Mouse (Mus musculus) hindbrain, embryonic 15.5 days (tissue): ENCODE data around the gene Usp40. TPM values are rescaled to one million over a fixed set of nuclear protein-coding genes. Genes with fewer than 3 reads are reported as not detected.

Source experiments
- ATAC-seq: fragments of 200-750 bp; cut with Nextera tagmentation; 2 replicates; pipeline ENCODE4 v1.8.0; 2017; ENCODE audit warnings: low read depth, moderate number of reproducible peaks, moderate TSS enrichment; ENCODE audit not compliant: low FRiP score
- H3K27ac ChIP-seq: fragments of 300-500 bp; sonication (generic); replicated peaks from 2 replicates; pipeline ENCODE4 v1.5.1; 2015; ENCODE audit warnings: mild to moderate bottlenecking, inconsistent platforms
- H3K27me3 ChIP-seq: fragments of 300-500 bp; sonication (generic); 2 replicates; pipeline ENCODE4 v1.6.1; 2015; ENCODE audit warnings: control low read depth, inconsistent platforms
- H3K36me3 ChIP-seq: fragments of 300-500 bp; sonication (generic); 2 replicates; pipeline ENCODE4 v1.6.1; 2015; ENCODE audit warnings: control low read depth, inconsistent platforms
- H3K4me1 ChIP-seq: fragments of 300-500 bp; sonication (generic); replicated peaks from 2 replicates; pipeline ENCODE4 v1.6.1; 2015; ENCODE audit warnings: control low read depth, inconsistent platforms
- H3K4me2 ChIP-seq: fragments of 300-500 bp; sonication (generic); 2 replicates; pipeline ENCODE4 v1.6.1; 2015; ENCODE audit warnings: moderate library complexity, mild to moderate bottlenecking, inconsistent platforms
- H3K4me3 ChIP-seq: fragments of 300-500 bp; sonication (generic); 2 replicates; pipeline ENCODE4 v1.5.1; 2015; ENCODE audit warnings: mild to moderate bottlenecking, inconsistent platforms
- H3K9ac ChIP-seq: fragments of 300-500 bp; sonication (generic); 2 replicates; pipeline ENCODE4 v1.6.1; 2015; ENCODE audit warnings: inconsistent platforms
- H3K9me3 ChIP-seq: fragments of 300-500 bp; sonication (generic); 2 replicates; pipeline ENCODE4 v1.6.1; 2016; ENCODE audit warnings: control low read depth, inconsistent platforms
- WGBS: fragments of 180-500 bp; shearing (Covaris S2); methylation state at CpG from one replicate; pipeline ENCODE4 v1.1.7; 2015; 5-methylcytosine and 5-hydroxymethylcytosine counted together
- microRNA-seq: library from miRNA; unstranded; fragments of <30 nt; microRNA quantifications from one replicate; pipeline ENCODE4, GENCODE M21; 2016
- polyA plus RNA-seq: library from polyadenylated mRNA; unstranded; fragments of >200 nt; fragmentation: Nextera tagmentation; extraction: Ambion mirVana; gene quantifications from 2 replicates; pipeline ENCODE4 v1.2.1, GENCODE M21; 2015

The Usp40 gene
- polyA plus RNA-seq, 1 experiment from 2014 or later = 21.9 TPM

- H3K9ac ChIP-seq = no peak overlapping the region
- no peaks in the 10 kb centered on the region for H3K27me3 ChIP-seq
- no peaks in the 10 kb centered on the region for H3K9me3 ChIP-seq
- no peaks in the 10 kb centered on the region for H3K36me3 ChIP-seq
- no peak overlapping the region for H3K4me2 ChIP-seq
- no peak overlapping the region for H3K27ac ChIP-seq
- WGBS = 95% methylated on average over 1 of the region's 1 CpGs
- H3K4me3 ChIP-seq = no peak overlapping the region
- no peaks in the 10 kb centered on the region for H3K4me1 ChIP-seq
- ATAC-seq = no peak
Measured at GRCm38 (mm10) chr1:87910428-87910827, 97.9 kb downstream of the Usp40 start.

DNA sequence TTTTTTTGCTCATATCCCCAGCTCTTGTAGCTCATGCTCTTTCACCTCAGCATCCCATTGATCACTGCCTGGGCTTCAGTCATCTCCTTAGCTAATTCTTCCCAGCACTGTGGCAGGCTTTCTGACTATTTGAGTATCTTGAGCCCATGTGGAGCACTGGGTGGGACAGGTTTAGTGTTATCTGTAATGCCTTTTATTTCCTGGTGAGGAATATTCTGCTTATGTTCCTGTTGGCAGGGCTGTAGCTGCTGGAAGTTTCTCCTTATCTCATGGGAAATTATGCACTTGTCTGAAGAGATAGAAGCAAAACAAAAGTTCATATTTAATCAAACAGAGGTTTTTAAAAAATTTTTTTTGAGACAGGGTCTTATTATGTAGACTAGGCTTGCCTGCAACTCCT is 98.8 kb downstream of the Usp40 start:
- no peak for ATAC-seq
- H3K4me2 ChIP-seq = no peak overlapping the region

DNA sequence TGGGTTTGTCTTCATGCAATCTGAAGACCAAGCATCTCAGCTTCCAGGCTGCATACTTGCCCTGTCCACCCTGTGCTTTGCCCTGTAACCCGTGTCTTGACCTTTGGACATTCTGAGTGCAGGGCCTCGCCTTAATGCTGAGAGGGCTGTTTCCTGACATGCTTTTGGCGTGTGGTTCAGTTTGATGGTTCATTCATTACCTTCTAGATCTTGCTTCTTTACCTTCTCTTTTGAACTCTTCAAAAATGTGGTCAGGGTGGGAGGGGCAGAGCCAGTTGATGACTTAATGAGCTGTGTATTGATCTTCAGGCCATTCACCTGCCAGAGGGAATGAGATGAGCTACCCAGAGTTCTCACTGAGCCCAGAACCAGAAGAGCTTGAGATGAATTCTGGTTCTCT is 99.6 kb downstream of the Usp40 start:
- no peak overlapping the region for H3K4me2 ChIP-seq
- 90% methylated on average over 3 of the region's 3 CpGs for WGBS
- ATAC-seq = no peak
- no peaks in the 10 kb centered on the region for H3K9me3 ChIP-seq
- H3K9ac ChIP-seq = no peak overlapping the region
- H3K36me3 ChIP-seq = no peaks in the 10 kb centered on the region
- no peak overlapping the region for H3K27ac ChIP-seq
- no peak overlapping the region for H3K4me3 ChIP-seq
- no peaks in the 10 kb centered on the region for H3K4me1 ChIP-seq
- no peaks in the 10 kb centered on the region for H3K27me3 ChIP-seq

More for the DNA sequence above, 98.8 kb downstream of the Usp40 start:
- Histone ChIP-seq H3K27me3 (no peaks in the 10 kb centered on the region), H3K36me3 (no peaks in the 10 kb centered on the region), H3K4me3 (no peak overlapping the region), H3K27ac (no peak overlapping the region), H3K9ac (no peak overlapping the region), H3K4me1 (no peaks in the 10 kb centered on the region), H3K9me3 (no peaks in the 10 kb centered on the region)

DNA sequence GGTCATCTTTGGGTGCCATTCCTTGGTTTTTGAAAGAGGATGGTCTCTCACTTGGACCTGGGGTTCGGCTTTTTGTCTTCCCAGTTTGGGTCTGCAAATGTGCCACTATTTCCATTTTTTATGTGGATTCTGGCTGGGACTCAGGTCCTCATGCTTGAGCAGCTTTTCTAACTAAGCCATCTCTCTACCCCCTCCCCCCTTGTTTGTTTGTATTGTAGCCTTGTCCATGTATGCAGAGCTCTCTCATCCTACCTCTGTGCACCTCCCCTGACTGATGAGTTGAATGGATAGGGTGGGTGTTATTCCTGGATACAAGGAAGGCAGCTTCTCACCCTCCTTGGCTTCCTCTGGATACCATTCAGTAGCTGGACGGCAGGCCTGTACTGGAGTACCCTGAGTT is 100.3 kb downstream of the Usp40 start:
- H3K36me3 ChIP-seq = no peaks in the 10 kb centered on the region
- no peaks in the 10 kb centered on the region for H3K27me3 ChIP-seq
- no peak for ATAC-seq
- no peak overlapping the region for H3K27ac ChIP-seq
- no peaks in the 10 kb centered on the region for H3K9me3 ChIP-seq
- no peak overlapping the region for H3K9ac ChIP-seq
- WGBS = 96% methylated on average over 2 of the region's 2 CpGs
- no peak overlapping the region for H3K4me2 ChIP-seq
- no peak overlapping the region for H3K4me3 ChIP-seq
- H3K4me1 ChIP-seq = no peaks in the 10 kb centered on the region

DNA sequence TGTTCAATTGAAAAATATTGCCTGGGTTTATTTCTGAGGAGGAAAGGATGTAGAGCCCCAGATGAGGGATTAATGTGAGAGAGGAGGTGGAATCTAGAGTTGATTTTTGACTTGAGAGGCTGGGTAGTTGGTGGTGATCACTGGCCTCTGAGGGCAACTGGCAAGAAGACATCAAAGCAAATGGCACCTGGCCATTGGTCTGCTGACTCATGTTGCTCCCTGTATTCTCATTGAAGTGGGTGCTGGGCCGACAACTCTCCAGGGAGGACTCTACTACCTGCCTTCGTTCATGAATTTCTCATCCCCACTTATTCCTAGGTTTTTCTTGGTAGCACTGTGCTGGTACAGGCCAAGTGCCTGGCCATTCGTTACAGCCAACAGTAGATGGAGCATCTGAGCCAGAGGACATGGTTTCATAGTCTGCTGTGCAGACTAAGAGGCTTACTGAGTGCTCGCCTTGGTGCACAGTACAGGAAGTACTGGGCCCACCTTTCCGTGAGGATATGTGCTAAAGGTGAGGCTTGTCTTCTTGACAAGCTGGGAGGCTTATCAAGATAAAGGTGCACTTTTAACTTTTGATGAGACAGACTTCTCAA is 101.9 kb downstream of the Usp40 start:
- Histone ChIP-seq H3K4me1 (no peaks in the 10 kb centered on the region), H3K27ac (no peak overlapping the region), H3K4me3 (no peak overlapping the region), H3K9ac (no peak overlapping the region), H3K36me3 (no peaks in the 10 kb centered on the region), H3K27me3 (no peaks in the 10 kb centered on the region), H3K9me3 (no peaks in the 10 kb centered on the region), H3K4me2 (no peak overlapping the region)
- no peak for ATAC-seq
- 87% methylated on average over 5 of the region's 5 CpGs for WGBS

DNA sequence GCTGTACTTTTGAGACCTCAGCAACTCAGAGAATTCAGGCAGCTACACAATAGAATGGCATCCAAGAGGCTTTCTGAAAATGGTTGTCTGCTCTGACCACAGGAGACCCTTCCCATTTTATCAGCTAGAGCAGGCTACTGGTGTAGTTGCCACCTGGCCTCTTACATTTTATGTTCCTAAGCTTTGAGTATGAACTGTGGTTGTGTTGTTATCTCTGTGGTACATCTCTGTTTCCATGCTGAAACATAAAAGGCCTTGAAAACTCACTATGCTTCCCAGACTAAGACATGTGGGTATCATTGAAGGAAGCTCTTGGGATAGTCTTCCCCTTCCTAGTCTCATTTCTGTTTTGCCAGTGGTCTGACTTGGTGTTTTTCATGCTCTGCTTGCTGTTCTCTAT is 106.2 kb downstream of the Usp40 start:
- H3K4me3 ChIP-seq = no peak overlapping the region
- no peak overlapping the region for H3K27ac ChIP-seq
- no peak overlapping the region for H3K4me2 ChIP-seq
- H3K27me3 ChIP-seq = no peaks in the 10 kb centered on the region
- ATAC-seq = no peak
- no peak overlapping the region for H3K9ac ChIP-seq
- no peaks in the 10 kb centered on the region for H3K36me3 ChIP-seq
- no peaks in the 10 kb centered on the region for H3K4me1 ChIP-seq
- H3K9me3 ChIP-seq = no peaks in the 10 kb centered on the region

GRCm38 (mm10) chr1:87900979-87901378 is 107.4 kb downstream of the Usp40 start:
- Histone ChIP-seq H3K36me3 (no peaks in the 10 kb centered on the region), H3K27me3 (no peaks in the 10 kb centered on the region), H3K9ac (no peak overlapping the region), H3K4me1 (no peaks in the 10 kb centered on the region), H3K27ac (no peak overlapping the region), H3K4me3 (no peak overlapping the region), H3K9me3 (no peaks in the 10 kb centered on the region), H3K4me2 (no peak overlapping the region)
- ATAC-seq = 0 out of 2 replicates have a peak, but pooled peaks have one; percentile 34
- 92% methylated on average over 6 of the region's 6 CpGs for WGBS

- no peaks in the 10 kb centered on the region for H3K4me1 ChIP-seq
- H3K9me3 ChIP-seq = no peaks in the 10 kb centered on the region
- no peaks in the 10 kb centered on the region for H3K36me3 ChIP-seq
- 96% methylated on average over 2 of the region's 2 CpGs for WGBS
- no peak for ATAC-seq
- no peak overlapping the region for H3K4me2 ChIP-seq
- H3K27me3 ChIP-seq = no peaks in the 10 kb centered on the region
- H3K4me3 ChIP-seq = no peak overlapping the region
- H3K27ac ChIP-seq = no peak overlapping the region
- H3K9ac ChIP-seq = no peak overlapping the region
Measured at GRCm38 (mm10) chr1:87899701-87900100, 108.7 kb downstream of the Usp40 start.

DNA sequence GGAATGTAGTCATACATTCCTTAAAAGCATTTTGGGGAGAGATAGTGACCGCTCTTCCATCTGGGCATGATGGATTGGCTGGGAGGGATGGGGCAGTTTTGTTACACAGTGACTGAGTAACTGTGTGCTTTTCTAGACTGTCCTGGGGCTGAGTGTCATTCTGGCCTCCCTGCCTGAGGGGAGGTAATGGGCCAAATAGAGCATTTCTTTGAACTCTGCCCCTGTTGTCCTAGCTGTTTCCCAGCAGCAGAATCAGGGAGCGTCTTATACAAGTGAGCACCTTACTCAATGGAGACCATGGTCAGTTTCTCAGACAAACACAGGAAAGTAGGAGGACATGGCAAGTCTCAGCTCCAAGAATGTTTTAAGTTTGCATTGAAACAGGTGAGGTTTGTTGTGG is 111.4 kb downstream of the Usp40 start:
- WGBS = 88% methylated on average over 2 of the region's 2 CpGs
- no peak overlapping the region for H3K4me3 ChIP-seq
- no peak overlapping the region for H3K4me2 ChIP-seq
- no peaks in the 10 kb centered on the region for H3K27me3 ChIP-seq
- no peaks in the 10 kb centered on the region; the same call in 1 of the 2 replicates for H3K4me1 ChIP-seq
- H3K9me3 ChIP-seq = no peaks in the 10 kb centered on the region
- no peak for ATAC-seq
- no peak overlapping the region for H3K9ac ChIP-seq
- no peak overlapping the region for H3K27ac ChIP-seq
- H3K36me3 ChIP-seq = no peaks in the 10 kb centered on the region

Small RNA genes lying within 50 kb of the gene (microRNA-seq; reads per million reads assigned to microRNA genes)
- not detected for gene Gm25198

Other genes with a start within 250 kb of the Usp40 start
- 1.7 and 2.3 TPM in 2 replicates for gene Sag, start 204.9 kb downstream of the Usp40 start, polyA plus RNA-seq
- gene Dgkd, start 155.3 kb downstream of the Usp40 start, polyA plus RNA-seq = 44.0 and 47.6 TPM in 2 replicates
- not detected in 2 replicates for gene Ugt1a10, start 46.8 kb upstream of the Usp40 start, polyA plus RNA-seq
- gene Ugt1a9, start 62.2 kb upstream of the Usp40 start, polyA plus RNA-seq = not detected in 2 replicates
- not detected in 2 replicates for gene Ugt1a8, start 79.3 kb upstream of the Usp40 start, polyA plus RNA-seq
- 1.2 and 1.5 TPM in 2 replicates for gene Ugt1a7c, start 86.5 kb upstream of the Usp40 start, polyA plus RNA-seq
- gene Ugt1a6b, start 94.7 kb upstream of the Usp40 start, polyA plus RNA-seq = 1.8 and 2.6 TPM in 2 replicates
- gene Ugt1a6a, start 126.3 kb upstream of the Usp40 start, polyA plus RNA-seq = 3.7 and 3.8 TPM in 2 replicates
- not detected in 2 replicates for gene Ugt1a5, start 157.5 kb upstream of the Usp40 start, polyA plus RNA-seq
- not detected in 2 replicates for gene Ugt1a2, start 192.1 kb upstream of the Usp40 start, polyA plus RNA-seq
- 13.2 and 13.5 TPM in 2 replicates for gene Dnajb3, start 197.2 kb upstream of the Usp40 start, polyA plus RNA-seq
- gene Ugt1a1, start 203.4 kb upstream of the Usp40 start, polyA plus RNA-seq = not detected in 2 replicates
- 0.57 and 0.76 TPM in 2 replicates for gene Mroh2a, start 218.4 kb upstream of the Usp40 start, polyA plus RNA-seq